Mouse (Mus musculus) liver, adult 2 months (tissue): ENCODE measurements around the gene Spon2. TPM values are rescaled to one million over a fixed set of nuclear protein-coding genes. Genes with fewer than 3 reads are reported as not detected.

Experiments
- DNase-seq: peaks from one replicate; pipeline ENCODE4 v3.0.0-alpha.2; 2011; ENCODE audit warnings: low read depth, low spot score; ENCODE audit errors: extremely low read depth
- H3K27ac ChIP-seq: fragments of 200-500 bp; replicated peaks from 2 replicates; pipeline ENCODE4 v1.5.1; 2012; ENCODE audit warnings: low read depth, mild to moderate bottlenecking, control low read depth, inconsistent platforms, low read length; ENCODE audit not compliant: insufficient read depth
- H3K27me3 ChIP-seq: fragments of 200-500 bp; 2 replicates; pipeline ENCODE4 v1.6.1; 2012; ENCODE audit warnings: mild to moderate bottlenecking, moderate library complexity, low read length, inconsistent platforms; ENCODE audit not compliant: control insufficient read depth, insufficient read depth
- H3K36me3 ChIP-seq: fragments of 200-500 bp; 2 replicates; pipeline ENCODE4 v1.6.1; 2012; ENCODE audit warnings: low read length, inconsistent platforms; ENCODE audit not compliant: control insufficient read depth, insufficient read depth
- H3K4me1 ChIP-seq: fragments of 200-500 bp; 2 replicates; pipeline ENCODE4 v1.6.1; 2011; ENCODE audit warnings: low read length; ENCODE audit not compliant: control insufficient read depth, insufficient read depth
- H3K4me3 ChIP-seq: fragments of 200-500 bp; 2 replicates; pipeline ENCODE4 v1.5.1; 2011; ENCODE audit warnings: low read depth, mild to moderate bottlenecking, control low read depth, low read length, moderate library complexity; ENCODE audit not compliant: insufficient read depth
- H3K79me2 ChIP-seq: fragments of 200-500 bp; 2 replicates; pipeline ENCODE4 v1.6.1; 2012; ENCODE audit warnings: inconsistent platforms, mild to moderate bottlenecking, low read length, moderate library complexity; ENCODE audit not compliant: control insufficient read depth, insufficient read depth
- H3K9ac ChIP-seq: fragments of 200-500 bp; 2 replicates; pipeline ENCODE4 v1.6.1; 2012; ENCODE audit warnings: low read depth, mild to moderate bottlenecking, control low read depth, inconsistent platforms, low read length
- CTCF ChIP-seq: fragments of 200-500 bp; IDR thresholded peaks from 2 replicates; pipeline ENCODE4 v1.5.1; 2011; ENCODE audit warnings: low read depth, low read length, control low read depth
- POLR2A ChIP-seq: fragments of 200-500 bp; IDR thresholded peaks from 2 replicates; pipeline ENCODE4 v1.6.1; 2011; ENCODE audit warnings: low read length, control low read depth; ENCODE audit not compliant: insufficient read depth; ENCODE audit errors: extremely low read depth
- WGBS: fragments of 180-500 bp; shearing (Covaris S2); methylation state at CpG from one replicate; pipeline ENCODE4 v1.1.7; 2018; 5-methylcytosine and 5-hydroxymethylcytosine counted together
- polyA plus RNA-seq: library from polyadenylated mRNA; depleted of rRNA; stranded (reverse); fragments of >200 nt; gene quantifications from 2 replicates; pipeline ENCODE4 v1.2.3, GENCODE M21; 2012; rRNA removed
- total RNA-seq: library from RNA; depleted of rRNA; stranded (reverse); fragments of >200 nt; gene quantifications from 2 replicates; pipeline ENCODE4 v1.2.3, GENCODE M21; 2014; rRNA removed

Spon2 gene
- total and polyA plus RNA-seq, 2 experiments = 1.2 to 11.1 TPM

- Histone ChIP-seq H3K4me1 (no peaks in the 10 kb centered on the region), H3K27ac (no peak overlapping the region), H3K27me3 (no peaks in the 10 kb centered on the region), H3K4me3 (no peak overlapping the region), H3K79me2 (no peaks in the 10 kb centered on the region), H3K9ac (no peak overlapping the region), H3K36me3 (no peaks in the 10 kb centered on the region)
- DNase-seq = no peak
- WGBS = 70% methylated on average over 6 of the region's 6 CpGs
- TF ChIP-seq CTCF (no peak), POLR2A (no peak)
Observed at GRCm38 (mm10) chr5:33203171-33203565, 15.1 kb downstream of the Spon2 start.

- no peak for DNase-seq
- H3K27me3 ChIP-seq = no peaks in the 10 kb centered on the region
- H3K27ac ChIP-seq = no peak overlapping the region
- H3K9ac ChIP-seq = no peak overlapping the region
- WGBS = 72% methylated on average over 13 of the region's 13 CpGs
- no peak overlapping the region for H3K4me3 ChIP-seq
- no peaks in the 10 kb centered on the region for H3K36me3 ChIP-seq
- no peak for TF ChIP-seq CTCF
- H3K4me1 ChIP-seq = no peaks in the 10 kb centered on the region
- no peaks in the 10 kb centered on the region for H3K79me2 ChIP-seq
Observed at GRCm38 (mm10) chr5:33202516-33203170, 15.6 kb downstream of the Spon2 start.

GRCm38 (mm10) chr5:33201697-33202096 is 16.6 kb downstream of the Spon2 start:
- WGBS = 58% methylated on average over 13 of the region's 13 CpGs
- Histone ChIP-seq H3K36me3 (no peaks in the 10 kb centered on the region), H3K4me3 (no peak overlapping the region), H3K4me1 (no peaks in the 10 kb centered on the region), H3K27me3 (no peaks in the 10 kb centered on the region), H3K79me2 (no peaks in the 10 kb centered on the region), H3K9ac (no peak overlapping the region), H3K27ac (no peak overlapping the region)
- no peak for DNase-seq
- TF ChIP-seq POLR2A = no peak

- Histone ChIP-seq H3K27ac (no peak overlapping the region), H3K79me2 (no peaks in the 10 kb centered on the region), H3K36me3 (no peaks in the 10 kb centered on the region), H3K4me3 (no peak overlapping the region), H3K27me3 (no peaks in the 10 kb centered on the region), H3K4me1 (no peaks in the 10 kb centered on the region), H3K9ac (no peak overlapping the region)
- no peak for DNase-seq
- 35% methylated on average over 1 of the region's 1 CpGs for WGBS
- TF ChIP-seq POLR2A (no peak), CTCF (no peak)
Observed at GRCm38 (mm10) chr5:33200071-33200470, 18.2 kb downstream of the Spon2 start.

- Histone ChIP-seq H3K4me3 (no peak overlapping the region), H3K4me1 (no peaks in the 10 kb centered on the region), H3K36me3 (no peaks in the 10 kb centered on the region), H3K9ac (no peak overlapping the region), H3K27me3 (no peaks in the 10 kb centered on the region), H3K27ac (no peak overlapping the region), H3K79me2 (no peaks in the 10 kb centered on the region)
- TF ChIP-seq POLR2A (no peak), CTCF (no peak)
- DNase-seq = no peak
- WGBS = 84% methylated on average over 9 of the region's 9 CpGs
Observed at GRCm38 (mm10) chr5:33195246-33195852, 22.9 kb downstream of the Spon2 start.

DNA sequence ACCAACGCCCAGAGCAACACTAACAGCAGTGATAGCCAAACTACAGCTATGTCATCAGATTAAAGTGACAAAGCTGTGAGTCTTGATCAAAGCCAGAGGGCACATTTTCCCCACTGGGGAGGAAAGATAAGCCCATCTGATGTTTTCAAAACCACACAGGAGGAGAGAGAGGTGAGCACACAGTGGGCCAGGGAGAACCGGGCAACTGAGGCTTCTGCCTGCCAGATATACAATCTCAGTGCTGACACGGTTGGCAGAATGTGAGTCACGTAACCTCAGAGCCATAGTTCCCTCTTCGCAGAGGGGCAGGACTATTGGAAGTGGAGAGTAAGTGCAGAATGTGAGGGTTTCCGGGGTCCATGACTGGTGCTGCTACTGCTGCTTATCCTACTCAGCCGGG is 24.7 kb downstream of the Spon2 start:
- Histone ChIP-seq H3K27me3 (no peaks in the 10 kb centered on the region), H3K4me1 (no peaks in the 10 kb centered on the region), H3K4me3 (no peak overlapping the region), H3K79me2 (no peaks in the 10 kb centered on the region), H3K27ac (no peak overlapping the region), H3K36me3 (no peaks in the 10 kb centered on the region), H3K9ac (no peak overlapping the region)
- no peak for DNase-seq
- 16% methylated on average over 7 of the region's 7 CpGs for WGBS
- TF ChIP-seq POLR2A (no peak), CTCF (no peak)

Other genes starting within 250 kb of the Spon2 start
- 23.4 and 26.7 TPM in 2 replicates for gene Ywhah, start 199.6 kb downstream of the Spon2 start, total RNA-seq
- 29.5 and 31.2 TPM in 2 replicates for gene Ywhah, start 199.6 kb downstream of the Spon2 start, polyA plus RNA-seq
- 0.34 and 0.55 TPM in 2 replicates for gene Slc5a1, start 114.2 kb downstream of the Spon2 start, total RNA-seq
- gene Slc5a1, start 114.2 kb downstream of the Spon2 start, polyA plus RNA-seq = 0.22 and 0.36 TPM in 2 replicates
- 26.1 and 29.1 TPM in 2 replicates for gene Ctbp1, start 56.5 kb upstream of the Spon2 start, total RNA-seq
- 89.9 and 97.6 TPM in 2 replicates for gene Ctbp1, start 56.5 kb upstream of the Spon2 start, polyA plus RNA-seq
- 24.8 and 26.0 TPM in 2 replicates for gene Maea, start 117.1 kb upstream of the Spon2 start, total RNA-seq
- gene Maea, start 117.1 kb upstream of the Spon2 start, polyA plus RNA-seq = 41.1 and 46.6 TPM in 2 replicates
- 4.2 and 4.4 TPM in 2 replicates for gene Uvssa, start 160.1 kb upstream of the Spon2 start, total RNA-seq
- 2.5 and 3.4 TPM in 2 replicates for gene Uvssa, start 160.1 kb upstream of the Spon2 start, polyA plus RNA-seq
- gene Nkx1-1, start 215.5 kb upstream of the Spon2 start, total RNA-seq = not detected in 2 replicates
- gene Nkx1-1, start 215.5 kb upstream of the Spon2 start, polyA plus RNA-seq = not detected in 2 replicates